Mouse (Mus musculus) midbrain, embryonic 12.5 days (tissue): ENCODE data around the gene Gm17387. TPM values are rescaled to one million over a fixed set of nuclear protein-coding genes. Genes with fewer than 3 reads are reported as not detected.
A peak's percentile ranks its signal among the peaks of the same experiment; 100 is the strongest.
"Not testable (repeated sequence)": the region's sequence is repeated elsewhere in the genome, so short reads cannot be mapped to it uniquely, and the experiment has no call there.

ENCODE experiments used
- ATAC-seq: fragments of 200-750 bp; cut with Nextera tagmentation; 2 replicates; pipeline ENCODE4 v1.8.0; 2017; ENCODE audit warnings: low read depth, moderate TSS enrichment, moderate library complexity; ENCODE audit not compliant: low FRiP score
- H3K27ac ChIP-seq: fragments of 300-500 bp; sonication (generic); replicated peaks from 2 replicates; pipeline ENCODE4 v1.5.1; 2016; ENCODE audit warnings: mild to moderate bottlenecking
- H3K27me3 ChIP-seq: fragments of 300-500 bp; sonication (generic); 2 replicates; pipeline ENCODE4 v1.6.1; 2016; ENCODE audit warnings: mild to moderate bottlenecking
- H3K36me3 ChIP-seq: fragments of 300-500 bp; sonication (generic); 2 replicates; pipeline ENCODE4 v1.6.1; 2016
- H3K4me1 ChIP-seq: fragments of 300-500 bp; sonication (generic); 2 replicates; pipeline ENCODE4 v1.6.1; 2016
- H3K4me2 ChIP-seq: fragments of 300-500 bp; sonication (generic); replicated peaks from 2 replicates; pipeline ENCODE4 v1.6.1; 2016; ENCODE audit warnings: mild to moderate bottlenecking, moderate library complexity
- H3K4me3 ChIP-seq: fragments of 300-500 bp; sonication (generic); 2 replicates; pipeline ENCODE4 v1.5.1; 2016; ENCODE audit warnings: mild to moderate bottlenecking
- H3K9ac ChIP-seq: fragments of 300-500 bp; sonication (generic); replicated peaks from 2 replicates; pipeline ENCODE4 v1.6.1; 2016; ENCODE audit warnings: mild to moderate bottlenecking, moderate library complexity
- H3K9me3 ChIP-seq: fragments of 300-500 bp; sonication (generic); 2 replicates; pipeline ENCODE4 v1.6.1; 2016; ENCODE audit warnings: mild to moderate bottlenecking
- WGBS: fragments of 180-500 bp; shearing (Covaris S2); methylation state at CpG from one replicate; pipeline ENCODE4 v1.1.7; 2016; 5-methylcytosine and 5-hydroxymethylcytosine counted together
- polyA plus RNA-seq: library from polyadenylated mRNA; unstranded; fragments of >200 nt; fragmentation: Nextera tagmentation; extraction: Ambion mirVana; gene quantifications from 2 replicates; pipeline ENCODE4 v1.2.1, GENCODE M21; 2016

The Gm17387 gene
- polyA plus RNA-seq, 1 experiment from 2014 or later: not detected

GRCm38 (mm10) chr7:141021489-141022449 lies 7.2 kb upstream of the Gm17387 start:
- H3K27me3 ChIP-seq: no peaks in the 10 kb centered on the region
- H3K4me1 ChIP-seq: peaks cover 22% of the 10 kb centered on the region
- no peaks in the 10 kb centered on the region for H3K9me3 ChIP-seq
- H3K4me2 ChIP-seq: no peak overlapping the region
- H3K36me3 ChIP-seq: no peaks in the 10 kb centered on the region
- H3K9ac ChIP-seq: no peak overlapping the region
- H3K4me3 ChIP-seq: no peak overlapping the region
- no peak overlapping the region for H3K27ac ChIP-seq
- no peak for ATAC-seq
- 88% methylated on average over 14 of the region's 14 CpGs for WGBS

GRCm38 (mm10) chr7:141024865-141025838 lies 3.8 kb upstream of the Gm17387 start:
- H3K4me2 ChIP-seq: peak overlapping the region; percentile 14
- H3K4me3 ChIP-seq: no peak overlapping the region
- H3K9me3 ChIP-seq: no peaks in the 10 kb centered on the region
- peak overlapping the region; percentile 81 for H3K27ac ChIP-seq
- H3K4me1 ChIP-seq: peaks cover 23% of the 10 kb centered on the region
- no peak overlapping the region for H3K9ac ChIP-seq
- H3K36me3 ChIP-seq: no peaks in the 10 kb centered on the region
- H3K27me3 ChIP-seq: no peaks in the 10 kb centered on the region
- 16% methylated on average over 6 of the region's 6 CpGs for WGBS
- ATAC-seq: peak; percentile 87

DNA sequence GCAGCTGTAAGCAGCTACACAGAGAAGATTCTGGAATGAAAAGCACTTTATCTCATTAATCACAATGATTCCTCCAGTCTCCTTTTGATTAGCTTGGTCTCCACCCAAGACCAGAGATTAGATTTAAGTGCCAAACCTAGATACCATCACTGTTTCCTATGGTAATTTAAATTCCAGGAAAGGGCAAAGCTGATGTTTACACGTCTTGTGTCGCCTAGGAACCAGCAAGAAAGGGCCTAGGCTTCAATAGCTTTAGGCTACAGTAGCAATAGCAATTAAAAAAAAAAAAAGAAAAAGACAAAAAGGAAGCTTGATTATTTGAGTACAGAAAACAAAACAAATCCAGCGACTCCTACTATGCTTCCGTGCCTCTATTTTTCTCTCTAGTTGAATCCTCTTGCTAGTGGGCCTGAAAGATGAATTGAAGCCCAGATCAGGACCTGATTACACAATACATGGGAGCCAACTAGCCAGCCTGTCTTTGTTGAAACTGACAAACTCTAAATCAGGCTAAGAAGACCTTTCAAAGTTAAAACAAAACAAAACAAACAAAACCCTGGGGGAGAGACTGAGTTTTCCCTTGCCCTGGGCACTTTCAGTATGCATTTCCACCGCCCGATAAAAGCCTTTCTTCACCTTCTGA lies 2.7 kb upstream of the Gm17387 start:
- H3K4me1 ChIP-seq: peaks cover 23% of the 10 kb centered on the region
- no peaks in the 10 kb centered on the region for H3K9me3 ChIP-seq
- no peak for ATAC-seq
- no peak overlapping the region for H3K9ac ChIP-seq
- no peaks in the 10 kb centered on the region for H3K36me3 ChIP-seq
- H3K4me2 ChIP-seq: no peak overlapping the region
- no peak overlapping the region for H3K4me3 ChIP-seq
- H3K27me3 ChIP-seq: no peaks in the 10 kb centered on the region
- 18% methylated on average over 6 of the region's 6 CpGs for WGBS
- H3K27ac ChIP-seq: peak overlapping the region; percentile 64

DNA sequence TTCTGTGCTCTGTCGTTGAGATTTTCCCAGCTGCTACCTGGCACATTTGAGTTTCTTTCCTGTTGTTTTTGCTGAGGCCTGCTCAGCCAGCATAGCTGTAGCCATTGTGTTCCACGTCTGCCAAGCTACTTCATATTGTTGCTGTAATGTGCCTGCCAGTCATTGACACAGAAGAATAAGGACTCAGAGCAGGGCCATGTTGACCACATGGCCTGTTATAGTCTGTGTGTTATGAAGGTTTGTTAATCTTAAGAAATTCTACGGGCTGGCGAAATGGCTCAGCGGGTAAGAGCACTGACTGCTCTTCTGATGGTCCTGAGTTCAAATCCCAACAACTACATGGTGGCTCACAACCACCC lies 2.2 kb upstream of the Gm17387 start:
- Histone ChIP-seq H3K36me3 (no peaks in the 10 kb centered on the region), H3K4me3 (no peak overlapping the region), H3K9ac (no peak overlapping the region), H3K27ac (peak overlapping the region; percentile 64), H3K4me1 (peaks cover 23% of the 10 kb centered on the region), H3K9me3 (no peaks in the 10 kb centered on the region), H3K27me3 (no peaks in the 10 kb centered on the region), H3K4me2 (no peak overlapping the region)
- ATAC-seq: no peak
- 57% methylated on average over 5 of the region's 5 CpGs for WGBS

GRCm38 (mm10) chr7:141030390-141030789 lies 1.5 kb downstream of the Gm17387 start:
- Histone ChIP-seq H3K4me3 (no peak overlapping the region), H3K4me1 (peaks cover 15% of the 10 kb centered on the region), H3K9me3 (no peaks in the 10 kb centered on the region), H3K36me3 (no peaks in the 10 kb centered on the region), H3K27me3 (no peaks in the 10 kb centered on the region), H3K4me2 (no peak overlapping the region), H3K27ac (no peak overlapping the region), H3K9ac (no peak overlapping the region)
- no peak for ATAC-seq
- 42% methylated on average over 3 of the region's 3 CpGs for WGBS

DNA sequence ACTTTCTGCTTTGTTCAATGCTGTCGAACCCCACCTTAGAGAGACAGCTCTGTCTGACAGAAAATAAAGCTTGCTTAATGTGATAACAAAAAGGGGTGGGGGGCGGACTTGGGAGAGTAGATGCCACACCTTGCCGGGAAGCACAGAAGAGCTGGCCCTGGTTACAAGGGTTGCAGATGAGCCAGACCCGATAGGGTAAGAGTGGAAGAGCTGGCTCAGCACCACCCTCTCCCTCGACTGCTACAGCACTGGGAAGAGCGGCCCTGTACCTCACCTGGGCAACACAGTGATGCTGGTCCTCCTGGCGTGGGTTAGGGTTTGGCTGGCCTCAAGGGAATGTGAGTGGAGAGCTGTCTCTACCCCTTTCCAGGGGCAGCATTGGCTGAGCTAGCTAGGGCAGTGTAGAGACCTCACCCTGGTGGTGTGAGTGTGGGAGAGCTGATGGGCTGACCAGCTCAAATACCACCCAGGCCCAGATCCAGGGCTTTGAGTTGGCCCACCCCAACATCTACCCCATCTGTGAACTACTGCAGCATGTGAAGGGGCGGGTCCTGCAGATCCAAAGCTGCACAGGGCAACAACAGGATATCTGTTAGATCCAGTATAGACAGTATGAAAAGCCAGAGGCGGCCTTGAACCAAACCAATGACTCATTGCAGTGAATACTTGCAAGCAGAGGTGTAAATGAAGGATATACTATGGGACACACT lies 3.7 kb downstream of the Gm17387 start:
- WGBS: 84% methylated on average over 9 of the region's 9 CpGs
- no peak overlapping the region for H3K9ac ChIP-seq

DNA sequence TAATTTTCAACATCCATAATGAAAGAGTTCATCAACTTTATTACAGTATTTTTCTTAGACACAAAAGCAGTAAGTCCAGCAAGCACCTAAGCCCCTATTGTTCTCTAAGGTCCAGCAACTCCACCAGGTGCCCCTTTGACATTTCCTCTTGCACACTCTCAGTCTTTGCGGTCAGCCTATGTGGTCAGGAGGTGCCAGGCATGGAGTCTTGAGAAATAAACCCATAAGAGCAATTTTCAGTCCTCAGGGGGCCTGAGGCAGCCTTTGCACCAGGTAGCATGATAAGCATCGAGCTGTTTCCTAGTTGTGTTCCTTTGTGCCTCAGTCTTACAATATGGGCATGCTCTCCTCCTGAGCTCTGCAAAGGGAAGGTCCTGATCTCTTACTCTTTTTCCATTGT lies 7.7 kb downstream of the Gm17387 start:
- not testable (repeated sequence) for ATAC-seq, H3K4me1 ChIP-seq, H3K9me3 ChIP-seq, H3K9ac ChIP-seq, H3K4me3 ChIP-seq, H3K27ac ChIP-seq, H3K4me2 ChIP-seq, H3K36me3 ChIP-seq, H3K27me3 ChIP-seq
- 84% methylated on average over 1 of the region's 2 CpGs for WGBS

More for the DNA sequence above, 3.7 kb downstream of the Gm17387 start:
- ATAC-seq: no peak
- no peaks in the 10 kb centered on the region for H3K27me3 ChIP-seq
- no peaks in the 10 kb centered on the region for H3K4me1 ChIP-seq
- H3K9me3 ChIP-seq: no peaks in the 10 kb centered on the region
- no peak overlapping the region for H3K4me3 ChIP-seq
- no peak overlapping the region for H3K4me2 ChIP-seq
- no peak overlapping the region for H3K27ac ChIP-seq
- no peaks in the 10 kb centered on the region for H3K36me3 ChIP-seq

GRCm38 (mm10) chr7:141038090-141039032 lies 9.4 kb downstream of the Gm17387 start:
- Histone ChIP-seq H3K36me3 (no peaks in the 10 kb centered on the region), H3K9ac (no peak overlapping the region), H3K4me3 (no peak overlapping the region), H3K27ac (no peak overlapping the region), H3K4me2 (no peak overlapping the region), H3K4me1 (0 out of 2 replicates have a peak, but pooled peaks cover 3% of the 10 kb centered on the region), H3K27me3 (no peaks in the 10 kb centered on the region), H3K9me3 (no peaks in the 10 kb centered on the region)
- 84% methylated on average over 20 of the region's 21 CpGs for WGBS
- ATAC-seq: no peak

GRCm38 (mm10) chr7:141039386-141040107 lies 10.6 kb downstream of the Gm17387 start:
- Histone ChIP-seq H3K36me3 (no peaks in the 10 kb centered on the region), H3K27me3 (no peaks in the 10 kb centered on the region), H3K4me1 (0 out of 2 replicates have a peak, but pooled peaks cover 3% of the 10 kb centered on the region), H3K27ac (no peak overlapping the region), H3K4me2 (no peak overlapping the region), H3K9me3 (no peaks in the 10 kb centered on the region), H3K4me3 (no peak overlapping the region), H3K9ac (no peak overlapping the region)
- no peak for ATAC-seq
- 87% methylated on average over 4 of the region's 4 CpGs for WGBS
